Mouse (Mus musculus): ENCODE results near the gene Znhit1.
"Not testable (repeated sequence)": the region's sequence is repeated elsewhere in the genome, so short reads cannot be mapped to it uniquely, and the experiment has no call there.

Znhit1 gene

GRCm38 (mm10) chr5:136950521-136950920 lies 37.3 kb downstream of the Znhit1 start:
- no peak for DNase-seq

- not testable (repeated sequence) for DNase-seq
Measured at GRCm38 (mm10) chr5:136949551-136950336, 38.1 kb downstream of the Znhit1 start.

GRCm38 (mm10) chr5:136947874-136948273 lies 39.9 kb downstream of the Znhit1 start:
- no peak for DNase-seq

DNA sequence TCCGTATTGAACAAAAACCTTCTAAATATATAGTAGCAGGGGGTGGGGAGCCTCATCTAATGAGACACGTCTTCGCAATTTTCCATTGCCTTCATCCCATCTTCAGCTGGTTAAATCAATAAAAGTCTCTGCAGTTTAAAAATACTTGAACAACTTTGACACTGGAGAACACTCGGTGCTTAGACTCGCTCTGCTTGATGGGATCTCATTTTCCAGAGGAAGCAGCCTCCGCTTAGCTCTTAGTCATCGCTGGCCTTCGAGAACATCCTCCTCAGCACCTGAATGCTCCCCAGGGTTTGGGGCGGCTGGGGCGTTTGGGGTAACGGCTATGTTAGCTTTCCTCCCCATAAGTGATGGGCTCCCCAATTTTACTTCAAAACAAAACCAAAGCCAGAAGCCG lies 42.7 kb downstream of the Znhit1 start:
- no peak for DNase-seq

GRCm38 (mm10) chr5:136943382-136943781 lies 44.4 kb downstream of the Znhit1 start:
- no peak for DNase-seq

DNA sequence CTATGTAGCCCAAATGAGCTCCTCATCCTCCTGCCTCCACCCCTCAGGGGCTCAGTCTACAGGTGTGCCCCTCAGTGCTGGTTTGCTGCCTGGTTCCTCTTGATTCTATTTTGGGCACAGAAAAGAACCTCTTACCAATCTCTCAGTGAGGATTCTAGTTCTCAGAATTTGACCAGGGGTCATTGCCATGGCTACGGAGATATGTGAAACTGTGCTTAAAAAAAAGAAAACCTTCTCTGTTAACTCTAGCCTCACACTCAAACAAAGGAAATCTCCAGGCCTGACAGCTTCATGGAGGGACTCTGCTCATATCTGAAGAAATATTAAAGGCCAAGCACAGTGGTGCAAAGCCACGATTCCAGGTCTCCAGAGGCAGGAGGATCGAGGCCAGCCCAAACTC lies 45.0 kb downstream of the Znhit1 start:
- no peak for DNase-seq

DNA sequence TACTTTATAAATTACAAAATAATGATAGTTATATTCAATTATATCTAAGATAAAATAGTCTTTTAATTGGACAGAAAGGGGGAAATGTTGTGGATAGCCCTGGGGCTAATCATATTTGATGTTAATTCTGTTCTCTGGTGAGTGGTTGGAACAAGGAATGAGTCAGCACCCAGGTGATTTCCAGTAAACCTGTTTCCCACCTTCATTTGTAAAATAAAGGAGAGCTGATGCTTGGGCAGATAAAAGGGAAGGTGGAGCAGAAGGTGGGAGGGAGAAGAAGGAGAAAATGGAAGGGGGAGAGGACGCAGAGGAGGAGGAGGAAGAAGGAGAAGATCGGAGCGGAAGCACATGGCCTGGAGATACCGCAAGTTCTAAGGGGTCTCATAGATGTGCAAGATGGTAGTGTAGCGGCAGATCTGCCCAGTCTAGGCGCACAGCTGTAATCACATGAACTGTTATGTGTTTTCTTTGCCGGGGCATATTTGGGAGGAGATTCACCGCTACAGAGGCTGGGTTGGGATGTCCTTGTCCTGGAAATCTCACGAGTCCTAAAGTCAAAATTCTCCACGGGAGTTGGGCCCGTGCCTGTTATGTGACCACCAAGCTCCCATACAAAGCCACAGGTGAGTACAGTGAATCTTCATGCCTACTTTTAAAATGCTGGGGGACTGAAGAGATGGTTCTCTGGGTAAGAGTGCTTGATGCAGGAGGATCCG lies 46.8 kb downstream of the Znhit1 start:
- no peak for DNase-seq

GRCm38 (mm10) chr5:136940029-136940428 lies 47.8 kb downstream of the Znhit1 start:
- DNase-seq, result not testable (repeated sequence)

GRCm38 (mm10) chr5:136939284-136939683 lies 48.5 kb downstream of the Znhit1 start:
- no peak for DNase-seq

GRCm38 (mm10) chr5:136937621-136938020 lies 50.2 kb downstream of the Znhit1 start:
- no peak for DNase-seq

GRCm38 (mm10) chr5:136936750-136937149 lies 51.1 kb downstream of the Znhit1 start:
- no peak for DNase-seq

DNA sequence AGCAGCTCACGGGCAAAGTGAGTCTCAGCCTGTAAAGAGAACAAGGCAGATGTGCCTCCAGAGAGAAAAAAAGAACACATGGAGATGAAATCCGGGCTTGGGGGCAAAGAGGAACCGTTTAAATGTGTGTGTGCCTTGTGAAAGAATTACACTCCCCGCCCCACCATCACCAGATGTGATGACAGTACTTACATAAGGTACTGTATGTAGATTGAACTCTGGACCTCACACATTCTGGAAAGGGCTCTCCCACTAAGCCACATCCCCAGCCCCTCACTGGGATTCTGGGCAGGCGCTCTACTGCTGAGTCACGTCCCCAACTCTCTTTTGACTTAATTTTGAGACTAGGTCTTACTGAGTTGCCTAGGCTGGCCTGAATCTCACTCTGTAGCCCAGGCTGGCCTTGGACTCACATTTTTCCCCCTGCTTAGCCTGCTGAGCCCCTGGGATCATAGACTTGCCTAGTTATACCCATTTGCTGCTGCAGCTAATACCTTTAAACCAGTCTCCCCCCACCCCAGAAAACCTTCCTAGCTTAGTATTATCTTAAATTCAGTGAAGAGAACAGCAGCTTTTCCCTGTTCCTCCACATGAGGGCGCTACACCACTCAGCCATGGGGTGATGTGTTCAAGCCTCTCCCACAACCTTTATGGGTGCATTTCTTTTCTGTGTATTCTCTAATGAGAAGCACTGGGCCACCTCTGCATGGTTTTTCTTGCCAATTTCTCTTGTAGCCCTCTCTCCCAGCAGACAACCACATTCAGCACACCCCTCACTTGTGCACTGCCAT lies 51.7 kb downstream of the Znhit1 start:
- no peak for DNase-seq

DNA sequence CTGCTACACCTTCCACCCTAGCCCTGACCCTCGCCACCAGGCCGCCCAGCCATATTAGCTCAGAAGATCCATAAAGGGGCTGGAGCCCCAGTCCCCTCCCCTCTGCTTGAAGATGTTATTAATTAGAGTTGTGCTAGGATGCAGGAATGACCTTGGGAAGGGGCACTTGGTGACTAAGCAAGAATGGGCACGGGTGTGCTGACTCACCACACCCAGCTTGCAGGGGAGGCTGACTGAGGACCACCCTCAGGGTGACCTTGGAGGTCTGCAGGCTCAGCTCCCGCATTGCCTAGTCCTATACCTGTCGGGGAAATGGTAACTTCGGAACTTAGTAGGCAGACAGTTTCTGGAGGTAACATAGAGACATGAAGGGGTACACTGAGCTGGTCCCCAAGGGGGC lies 53.9 kb downstream of the Znhit1 start:
- DNase-seq, result no peak

GRCm38 (mm10) chr5:136932956-136933355 lies 54.9 kb downstream of the Znhit1 start:
- DNase-seq, result no peak
